Mouse (Mus musculus): Measurements from ENCODE around the gene Ifitm2. TPM values are rescaled to one million over a fixed set of nuclear protein-coding genes. Genes with fewer than 3 reads are reported as not detected.
"Not testable (repeated sequence)": the region's sequence is repeated elsewhere in the genome, so short reads cannot be mapped to it uniquely, and the experiment has no call there.

The Ifitm2 gene
- polyA plus RNA-seq, 1 experiment = 493 TPM

DNA sequence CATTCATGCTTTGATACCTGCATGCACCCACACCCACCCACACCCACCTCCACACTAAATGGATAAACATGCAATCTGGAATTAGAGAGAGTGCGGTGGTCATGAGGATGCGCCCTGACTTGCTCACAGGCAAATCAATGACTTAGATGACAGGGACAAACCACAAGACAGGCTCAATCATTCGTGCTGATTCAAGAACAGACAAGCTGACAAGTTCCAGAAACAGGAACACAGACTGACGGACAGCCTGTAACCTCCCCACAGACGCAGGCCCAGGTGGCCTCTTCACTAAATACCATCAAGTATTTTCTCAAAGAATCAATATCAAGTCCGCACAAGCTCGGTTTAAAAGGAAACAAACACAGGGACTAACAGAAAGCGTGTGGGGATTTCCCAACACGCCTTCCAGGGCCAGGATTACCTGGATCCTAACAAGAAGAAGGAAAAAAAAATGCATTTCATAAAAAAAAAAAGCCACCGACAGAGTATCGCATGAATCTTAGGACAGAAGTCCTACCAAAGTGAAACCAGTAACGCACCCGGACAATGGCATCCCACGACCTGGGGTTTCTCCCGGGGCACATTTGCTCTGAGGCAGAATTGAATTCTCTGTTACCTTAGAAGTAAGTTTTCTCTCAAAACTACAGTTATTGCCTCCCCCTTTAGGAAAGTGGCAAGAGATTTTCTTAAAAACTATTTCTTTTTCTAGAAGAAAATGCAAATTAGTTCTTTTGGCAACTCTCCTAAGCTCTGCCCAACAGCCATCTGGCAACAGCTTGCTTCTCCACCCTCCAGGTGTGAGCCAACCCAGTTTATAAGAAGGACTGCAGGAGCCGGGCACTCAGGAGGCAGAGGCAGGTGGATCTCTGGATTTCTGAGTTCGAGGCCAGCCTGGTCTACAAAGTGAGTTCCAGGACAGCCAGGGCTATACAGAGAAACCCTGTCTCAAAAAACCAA is 31.7 kb upstream of the Ifitm2 start:
- Histone ChIP-seq H3ac (ENCODE audit: control insufficient read depth, insufficient read length) (no peak overlapping the region), H3K4me2 (ENCODE audit: low read depth) (no peak overlapping the region), H3K36me3 (ENCODE audit: control insufficient read depth, insufficient read depth) (no peaks in the 10 kb centered on the region), H3K79me2 (ENCODE audit: control insufficient read depth, insufficient read depth) (no peaks in the 10 kb centered on the region), H3K4me3 (no peak overlapping the region), H3K27me3 (ENCODE audit: control insufficient read depth, insufficient read depth, insufficient read length) (no peaks in the 10 kb centered on the region)
- TF ChIP-seq USF1 (IDR thresholded peaks at IDR 0.05; ENCODE audit: low read depth) = no peak
- TF ChIP-seq CEBPB (IDR thresholded peaks at IDR 0.05; ENCODE audit: insufficient read depth, poor library complexity, severe bottlenecking) = no peak
- TF ChIP-seq POLR2A (IDR thresholded peaks at IDR 0.05; ENCODE audit: insufficient read length, low read depth) = no peak
- TF ChIP-seq MAX (IDR thresholded peaks at IDR 0.05; ENCODE audit: low read depth) = no peak
- no peak for TF ChIP-seq REST (IDR thresholded peaks at IDR 0.05; ENCODE audit: insufficient read depth, insufficient read length)
- TF ChIP-seq POLR2AphosphoS2 (IDR thresholded peaks at IDR 0.05; ENCODE audit: insufficient read length, low read depth) = no peak
- no peak for TF ChIP-seq MYOD1 (IDR thresholded peaks at IDR 0.05; ENCODE audit: control insufficient read depth in 1 of 3, insufficient read length in 2 of 3, low read depth in 2 of 3)
- TF ChIP-seq TCF3 (IDR thresholded peaks at IDR 0.05; ENCODE audit: insufficient read length, low read depth) = no peak
- no peak for TF ChIP-seq E2F4 (IDR thresholded peaks at IDR 0.05; ENCODE audit: insufficient read depth)

DNA sequence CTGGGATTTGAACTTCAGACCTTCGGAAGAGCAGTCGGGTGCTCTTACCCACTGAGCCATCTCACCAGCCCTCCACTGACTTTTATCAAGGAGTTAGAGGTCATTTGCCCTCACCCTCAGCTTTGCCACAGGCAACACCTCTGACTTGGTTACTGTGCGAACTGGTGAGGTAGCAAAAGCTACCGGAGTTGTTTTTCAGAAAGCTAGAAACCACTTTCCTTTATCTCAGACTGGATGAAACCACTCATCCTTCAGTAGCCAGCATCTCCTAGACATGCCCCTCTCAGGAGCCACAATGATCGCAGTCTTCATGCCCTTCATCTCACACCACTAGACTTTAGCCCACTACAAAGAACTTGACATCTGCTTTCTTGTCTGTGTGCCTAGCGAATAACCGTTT is 27.2 kb upstream of the Ifitm2 start:
- no peaks in the 10 kb centered on the region for H3K36me3 ChIP-seq (ENCODE audit: control insufficient read depth, insufficient read depth)
- H3K27me3 ChIP-seq (ENCODE audit: control insufficient read depth, insufficient read depth, insufficient read length) = no peaks in the 10 kb centered on the region
- H3ac ChIP-seq (ENCODE audit: control insufficient read depth, insufficient read length) = no peak overlapping the region
- H3K79me2 ChIP-seq (ENCODE audit: control insufficient read depth, insufficient read depth) = no peaks in the 10 kb centered on the region
- no peak overlapping the region for H3K4me2 ChIP-seq (ENCODE audit: low read depth)
- TF ChIP-seq MAX (IDR thresholded peaks at IDR 0.05; ENCODE audit: low read depth) (no peak), USF1 (IDR thresholded peaks at IDR 0.05; ENCODE audit: low read depth) (no peak), POLR2AphosphoS2 (IDR thresholded peaks at IDR 0.05; ENCODE audit: insufficient read length, low read depth) (no peak), SRF (IDR thresholded peaks at IDR 0.05; ENCODE audit: control insufficient read depth, insufficient read length, low read depth) (no peak), MYOD1 (IDR thresholded peaks at IDR 0.05; ENCODE audit: control insufficient read depth in 1 of 3, insufficient read length in 2 of 3, low read depth in 2 of 3) (no peak), TCF3 (IDR thresholded peaks at IDR 0.05; ENCODE audit: insufficient read length, low read depth) (no peak), MYOG (IDR thresholded peaks at IDR 0.05; ENCODE audit: control insufficient read depth in 1 of 3, insufficient read depth in 1 of 3, insufficient read length in 2 of 3, low read depth in 2 of 3) (no peak), CEBPB (IDR thresholded peaks at IDR 0.05; ENCODE audit: insufficient read depth, poor library complexity, severe bottlenecking) (no peak), E2F4 (IDR thresholded peaks at IDR 0.05; ENCODE audit: insufficient read depth) (no peak), REST (IDR thresholded peaks at IDR 0.05; ENCODE audit: insufficient read depth, insufficient read length) (no peak), POLR2A (IDR thresholded peaks at IDR 0.05; ENCODE audit: insufficient read length, low read depth) (no peak), TCF12 (IDR thresholded peaks at IDR 0.05; ENCODE audit: insufficient read depth, poor library complexity, severe bottlenecking) (no peak)
- H3K4me3 ChIP-seq = no peak overlapping the region

DNA sequence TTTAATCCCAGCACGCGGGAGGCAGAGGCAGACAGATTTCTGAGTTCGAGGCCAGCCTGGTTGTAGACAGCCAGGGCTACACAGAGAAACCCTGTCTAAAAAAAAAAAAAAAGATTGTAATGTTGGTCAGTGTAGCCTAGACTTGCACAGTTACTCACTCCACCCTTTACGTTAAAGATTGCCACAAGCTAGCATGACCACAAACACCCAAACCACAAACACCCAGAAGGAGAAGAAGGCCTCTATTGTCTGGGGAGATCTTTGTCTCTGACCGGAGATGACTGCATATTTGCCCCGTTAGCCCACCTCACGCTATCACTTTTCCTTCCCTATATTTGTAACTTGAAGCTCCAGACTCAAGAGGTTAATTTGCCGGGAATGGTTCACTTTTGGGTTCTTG is 25.9 kb upstream of the Ifitm2 start:
- Histone ChIP-seq H3K79me2 (ENCODE audit: control insufficient read depth, insufficient read depth) (no peaks in the 10 kb centered on the region), H3K4me3 (no peak overlapping the region), H3K27me3 (ENCODE audit: control insufficient read depth, insufficient read depth, insufficient read length) (no peaks in the 10 kb centered on the region), H3ac (ENCODE audit: control insufficient read depth, insufficient read length) (no peak overlapping the region), H3K36me3 (ENCODE audit: control insufficient read depth, insufficient read depth) (no peaks in the 10 kb centered on the region), H3K4me2 (ENCODE audit: low read depth) (peak overlapping the region; percentile 37)
- TF ChIP-seq SRF (IDR thresholded peaks at IDR 0.05; ENCODE audit: control insufficient read depth, insufficient read length, low read depth) = no peak
- no peak for TF ChIP-seq TCF12 (IDR thresholded peaks at IDR 0.05; ENCODE audit: insufficient read depth, poor library complexity, severe bottlenecking)
- TF ChIP-seq MYOD1 (IDR thresholded peaks at IDR 0.05; ENCODE audit: control insufficient read depth in 1 of 3, insufficient read length in 2 of 3, low read depth in 2 of 3) = no peak
- 0 out of 2 replicates have a peak, but pooled peaks have one; percentile 19 for TF ChIP-seq CEBPB (IDR thresholded peaks at IDR 0.05; ENCODE audit: insufficient read depth, poor library complexity, severe bottlenecking)

DNA sequence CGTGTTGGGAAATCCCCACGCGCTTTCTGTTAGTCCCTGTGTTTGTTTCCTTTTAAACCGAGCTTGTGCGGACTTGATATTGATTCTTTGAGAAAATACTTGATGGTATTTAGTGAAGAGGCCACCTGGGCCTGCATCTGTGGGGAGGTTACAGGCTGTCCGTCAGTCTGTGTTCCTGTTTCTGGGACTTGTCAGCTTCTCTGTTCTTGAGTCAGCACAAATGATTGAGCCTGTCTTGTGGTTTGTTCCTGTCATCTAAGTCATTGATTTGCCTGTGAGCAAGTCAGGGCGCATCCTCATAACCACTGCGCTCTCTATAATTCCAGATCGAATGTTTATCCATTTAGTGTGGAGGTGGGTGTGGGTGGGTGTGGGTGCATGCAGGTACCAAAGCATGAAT is 20.9 kb upstream of the Ifitm2 start:
- not testable (repeated sequence) for H3ac ChIP-seq (ENCODE audit: control insufficient read depth, insufficient read length)

DNA sequence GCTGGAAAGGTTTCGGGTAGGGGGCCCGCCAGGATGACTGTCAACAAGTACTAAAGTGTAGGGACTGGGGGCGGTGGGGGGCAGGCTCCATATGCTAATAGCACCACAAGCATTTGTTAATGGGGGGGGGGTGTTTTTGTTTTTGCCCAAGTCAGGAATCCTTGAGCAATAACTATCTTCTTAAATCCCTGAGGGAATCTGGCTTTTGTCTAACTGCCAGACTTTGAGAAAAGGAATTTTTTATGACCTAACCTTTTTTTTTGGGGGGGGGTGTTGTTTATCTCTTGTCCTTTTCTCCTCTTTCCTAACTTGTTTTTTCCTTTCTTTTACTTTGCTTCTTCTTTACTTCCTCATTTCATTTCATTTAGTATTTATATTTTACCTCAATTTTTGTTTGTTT is 19.7 kb upstream of the Ifitm2 start:
- TF ChIP-seq CEBPB (IDR thresholded peaks at IDR 0.05; ENCODE audit: insufficient read depth, poor library complexity, severe bottlenecking) (peak; percentile 50; the same call in 1 of the 2 replicates), TCF3 (IDR thresholded peaks at IDR 0.05; ENCODE audit: insufficient read length, low read depth) (no peak)
- no peak overlapping the region for H3K4me3 ChIP-seq
- no peak overlapping the region for H3K4me2 ChIP-seq (ENCODE audit: low read depth)
- H3K36me3 ChIP-seq (ENCODE audit: control insufficient read depth, insufficient read depth) = no peaks in the 10 kb centered on the region
- no peak overlapping the region for H3ac ChIP-seq (ENCODE audit: control insufficient read depth, insufficient read length)
- H3K79me2 ChIP-seq (ENCODE audit: control insufficient read depth, insufficient read depth) = no peaks in the 10 kb centered on the region
- H3K27me3 ChIP-seq (ENCODE audit: control insufficient read depth, insufficient read depth, insufficient read length) = no peaks in the 10 kb centered on the region

More for the DNA sequence above, 20.9 kb upstream of the Ifitm2 start:
- H3K4me2 ChIP-seq (ENCODE audit: low read depth); H3K79me2 ChIP-seq (ENCODE audit: control insufficient read depth, insufficient read depth); H3K27me3 ChIP-seq (ENCODE audit: control insufficient read depth, insufficient read depth, insufficient read length); H3K4me3 ChIP-seq; H3K36me3 ChIP-seq (ENCODE audit: control insufficient read depth, insufficient read depth): not testable (repeated sequence)
